ENCODE assay signal across 42 mouse cellular contexts in genomic region chr8:58904465-58904864, GRCm38 (mm10). TPM values are rescaled to one million over a fixed set of nuclear protein-coding genes. Genes with fewer than 3 reads are reported as not detected.
"Had no signal": no experiment of that assay in that cellular context is flagged by ENCODE, and none has a peak within 500 bp of the region (broad histone marks: within the 10 kb centered on the region; RNA-seq: fewer than 3 reads in every experiment).

No protein-coding gene starts in this region.

- H3K4me1 ChIP-seq: heart, embryonic 10.5 days; heart, embryonic 12.5 days; heart, embryonic 13.5 days; heart, embryonic 15.5 days; hindbrain, embryonic 10.5 days; hindbrain, embryonic 12.5 days; hindbrain, embryonic 13.5 days; hindbrain, embryonic 15.5 days; intestine, embryonic 15.5 days; kidney, embryonic 15.5 days had no signal

- H3K4me3 ChIP-seq: heart, adult 2 months; heart, embryonic 10.5 days; heart, embryonic 12.5 days; heart, embryonic 13.5 days; heart, embryonic 15.5 days; hindbrain, embryonic 10.5 days; hindbrain, embryonic 12.5 days; hindbrain, embryonic 13.5 days; hindbrain, embryonic 15.5 days; intestine, embryonic 15.5 days; kidney, embryonic 15.5 days; layer of hippocampus, adult 2 months had no signal

- H3K4me2 ChIP-seq: heart, embryonic 11.5 days; heart, embryonic 12.5 days; heart, embryonic 13.5 days; heart, embryonic 15.5 days; hindbrain, embryonic 12.5 days; hindbrain, embryonic 13.5 days; hindbrain, embryonic 14.5 days; hindbrain, embryonic 15.5 days; intestine, embryonic 15.5 days; kidney, embryonic 15.5 days had no signal

- H3K36me3 ChIP-seq: heart, embryonic 10.5 days; heart, embryonic 12.5 days; heart, embryonic 13.5 days; heart, embryonic 15.5 days; hindbrain, embryonic 10.5 days; hindbrain, embryonic 12.5 days; hindbrain, embryonic 13.5 days; hindbrain, embryonic 15.5 days; intestine, embryonic 15.5 days; kidney, embryonic 15.5 days had no signal

- H3K9me3 ChIP-seq: heart, embryonic 10.5 days; heart, embryonic 12.5 days; heart, embryonic 13.5 days; heart, embryonic 15.5 days; hindbrain, embryonic 10.5 days; hindbrain, embryonic 12.5 days; hindbrain, embryonic 13.5 days; hindbrain, embryonic 15.5 days; intestine, embryonic 15.5 days; kidney, embryonic 15.5 days had no signal

- DNase-seq: heart, adult 2 months; heart, postnatal 10 days; heart, postnatal 14 days; heart, postnatal 36 days; heart, postnatal 4 days; kidney, adult 11 months; kidney, adult 18-20 months; kidney, adult 2 months; kidney, adult 8-10 months; kidney, adult 9 months; kidney, postnatal 10 days; kidney, postnatal 14 days; kidney, postnatal 25 days; kidney, postnatal 36 days; kidney, postnatal 4 days; layer of hippocampus, adult 9-11 months had no signal

- ATAC-seq: hindbrain, embryonic 16.5 days; hindbrain, postnatal 0 days; inflammation-experienced regulatory T-cells, adult 6 months; intestine, embryonic 15.5 days; intestine, embryonic 16.5 days; intestine, postnatal 0 days had no signal

- H3K9ac ChIP-seq: heart, embryonic 12.5 days; heart, embryonic 13.5 days; heart, embryonic 15.5 days; hindbrain, embryonic 12.5 days; hindbrain, embryonic 13.5 days; hindbrain, embryonic 14.5 days; hindbrain, embryonic 15.5 days; intestine, embryonic 15.5 days; kidney, embryonic 15.5 days had no signal

- H3K27ac ChIP-seq: heart, adult 2 months; heart, embryonic 10.5 days; heart, embryonic 13.5 days; heart, embryonic 15.5 days; hindbrain, embryonic 10.5 days; hindbrain, embryonic 12.5 days; hindbrain, embryonic 13.5 days; hindbrain, embryonic 14.5 days; hindbrain, embryonic 15.5 days; hindbrain, postnatal 0 days; intestine, embryonic 15.5 days; kidney, embryonic 15.5 days; kidney, postnatal 0 days; layer of hippocampus, adult 2 months had no signal

- H3K27me3 ChIP-seq: heart, embryonic 12.5 days; heart, embryonic 13.5 days; heart, embryonic 15.5 days; hindbrain, embryonic 12.5 days; hindbrain, embryonic 13.5 days; hindbrain, embryonic 15.5 days; intestine, embryonic 15.5 days; kidney, embryonic 15.5 days had no signal

RNA-seq across cellular contexts. Expression of gene BC030500, which starts 7.1 kb away (rescaled TPM):
- total RNA-seq: heart, adult 2 months; heart, adult 8-10 months; heart, postnatal 10 days; heart, postnatal 14 days; heart, postnatal 25 days; heart, postnatal 36 days; heart, postnatal 4 days; hematopoietic stem cell, adult 5-6 weeks had no signal
- polyA plus RNA-seq: heart, embryonic 11.5 days; heart, embryonic 14.5 days; heart, embryonic 15.5 days; heart, embryonic 16.5 days; heart, postnatal 0 days; inflammation-experienced regulatory T-cells, adult 6 months; kidney, adult 2 months; large intestine, adult 2 months had no signal

RNA-seq across cellular contexts. Expression of gene Galntl6, which starts 8.0 kb away (rescaled TPM):
- total RNA-seq: heart, adult 2 months; heart, adult 8-10 months; heart, postnatal 10 days; heart, postnatal 14 days; heart, postnatal 25 days; heart, postnatal 36 days; heart, postnatal 4 days; hematopoietic stem cell, adult 5-6 weeks had no signal
- polyA plus RNA-seq: heart, adult 2 months; heart, postnatal 0 days; kidney, adult 2 months had no signal
